Mouse (Mus musculus): Measurements from ENCODE around the gene Irs1. TPM values are rescaled to one million over a fixed set of nuclear protein-coding genes. Genes with fewer than 3 reads are reported as not detected.

Gene Irs1
- polyA plus RNA-seq, 1 experiment from 2014 or later: 3.8 TPM

DNA sequence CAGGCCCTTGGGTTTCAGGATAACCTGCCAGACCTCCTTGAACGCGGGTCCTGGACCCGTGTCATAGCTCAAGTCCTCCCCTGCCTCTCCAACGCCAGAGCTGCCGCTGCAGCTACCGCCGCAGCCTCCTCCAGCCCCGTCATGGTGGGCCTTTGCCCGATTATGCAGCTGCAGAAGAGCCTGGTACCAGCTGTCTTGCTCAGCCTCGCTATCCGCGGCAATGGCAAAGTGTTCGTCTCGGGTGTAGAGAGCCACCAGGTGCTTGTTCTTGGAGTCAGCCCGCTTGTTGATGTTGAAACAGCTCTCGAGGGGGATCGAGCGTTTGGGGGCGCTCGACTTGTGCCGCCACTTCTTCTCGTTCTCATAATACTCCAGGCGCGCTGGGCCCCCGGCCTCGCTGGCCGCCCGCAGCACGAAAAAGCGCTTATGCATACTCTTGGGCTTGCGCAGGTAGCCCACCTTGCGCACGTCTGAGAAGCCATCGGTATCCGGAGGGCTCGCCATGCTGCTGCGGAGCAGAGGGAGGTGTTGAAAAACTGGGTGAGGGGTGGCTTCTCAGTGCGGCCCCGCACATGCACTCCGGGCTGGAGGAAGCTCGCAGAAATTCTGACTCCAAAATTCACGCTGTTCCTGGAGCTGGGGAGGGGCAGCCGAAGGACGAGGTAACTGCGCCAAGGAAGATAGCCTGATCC lies 1.1 kb downstream of the Irs1 start:
- Histone ChIP-seq H3K4me2 (replicated peaks; ENCODE audit: low read depth, low read length) (peak overlapping the region; percentile 48), H3K27ac (ENCODE audit: low read depth, low read length) (peak overlapping the region; percentile 81), H3K4me1 (ENCODE audit: control insufficient read depth, insufficient read depth, low read length) (peaks cover 31% of the 10 kb centered on the region), H3K9ac (ENCODE audit: low read depth, low read length) (peak overlapping the region; percentile 68), H3K4me3 (ENCODE audit: low read length) (peak overlapping the region; percentile 46), H3K27me3 (ENCODE audit: control insufficient read depth, insufficient read depth, low read length) (no peaks in the 10 kb centered on the region), H3K9me3 (ENCODE audit: control insufficient read depth, low read length) (no peaks in the 10 kb centered on the region), H3K36me3 (ENCODE audit: control insufficient read depth, insufficient read depth, low read length) (peaks cover 10% of the 10 kb centered on the region; the same call in 1 of the 2 replicates)
- WGBS: under 1% methylated on average over 45 of the region's 45 CpGs
- ATAC-seq (ENCODE audit: low FRiP score, low TSS enrichment): peak; percentile 2; the same call in 1 of the 2 replicates

DNA sequence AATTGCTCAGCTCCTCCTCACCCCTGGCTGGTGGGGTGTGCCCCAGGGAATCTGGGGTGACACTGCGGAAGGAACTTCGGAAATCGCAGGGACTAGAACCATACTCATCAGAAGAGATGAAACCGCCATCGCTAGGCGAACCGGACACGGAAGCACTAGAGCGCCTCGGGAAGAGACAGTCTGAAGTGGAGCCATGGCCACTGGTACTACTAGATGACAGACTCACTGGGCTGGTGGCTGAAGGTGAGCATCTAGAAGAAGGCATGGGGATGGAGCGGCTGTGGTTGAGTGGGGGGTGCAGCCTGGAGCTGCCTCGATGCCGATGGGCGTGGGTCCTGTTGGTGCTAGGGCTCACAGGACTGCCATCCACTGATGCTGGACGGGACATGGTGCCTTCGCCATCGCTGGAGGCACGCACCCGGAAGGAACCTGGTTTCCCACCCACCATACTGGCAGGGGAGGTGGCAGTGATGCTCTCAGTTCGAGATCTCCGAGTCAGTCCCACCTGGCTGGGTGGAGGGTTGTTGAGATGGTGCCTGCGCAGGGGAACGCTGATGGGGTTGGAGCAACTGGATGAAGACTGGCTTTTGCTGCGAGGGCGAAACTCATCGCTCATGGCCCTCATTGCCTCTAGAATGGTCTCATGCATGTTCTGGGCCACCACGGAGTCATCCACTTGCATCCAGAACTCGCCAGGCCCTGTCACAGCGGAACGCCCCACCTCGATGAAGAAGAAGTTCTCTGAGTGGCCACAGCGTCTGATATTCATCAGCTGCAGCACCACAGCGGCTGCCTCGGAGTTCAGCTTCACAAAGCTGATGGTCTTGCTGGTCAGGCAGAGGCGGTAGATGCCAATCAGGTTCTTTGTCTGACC lies 1.9 kb downstream of the Irs1 start:
- H3K36me3 ChIP-seq (ENCODE audit: control insufficient read depth, insufficient read depth, low read length): peaks cover 10% of the 10 kb centered on the region; the same call in 1 of the 2 replicates
- H3K9ac ChIP-seq (ENCODE audit: low read depth, low read length): peak overlapping the region; percentile 68
- no peaks in the 10 kb centered on the region for H3K27me3 ChIP-seq (ENCODE audit: control insufficient read depth, insufficient read depth, low read length)
- peak overlapping the region; percentile 46 for H3K4me3 ChIP-seq (ENCODE audit: low read length)
- WGBS: 71% methylated on average over 35 of the region's 35 CpGs
- no peak for ATAC-seq (ENCODE audit: low FRiP score, low TSS enrichment)
- peak overlapping the region; percentile 81; the same call in 1 of the 2 replicates for H3K27ac ChIP-seq (ENCODE audit: low read depth, low read length)
- peaks cover 31% of the 10 kb centered on the region for H3K4me1 ChIP-seq (ENCODE audit: control insufficient read depth, insufficient read depth, low read length)
- H3K9me3 ChIP-seq (ENCODE audit: control insufficient read depth, low read length): no peaks in the 10 kb centered on the region
- H3K4me2 ChIP-seq (replicated peaks; ENCODE audit: low read depth, low read length): peak overlapping the region; percentile 48

DNA sequence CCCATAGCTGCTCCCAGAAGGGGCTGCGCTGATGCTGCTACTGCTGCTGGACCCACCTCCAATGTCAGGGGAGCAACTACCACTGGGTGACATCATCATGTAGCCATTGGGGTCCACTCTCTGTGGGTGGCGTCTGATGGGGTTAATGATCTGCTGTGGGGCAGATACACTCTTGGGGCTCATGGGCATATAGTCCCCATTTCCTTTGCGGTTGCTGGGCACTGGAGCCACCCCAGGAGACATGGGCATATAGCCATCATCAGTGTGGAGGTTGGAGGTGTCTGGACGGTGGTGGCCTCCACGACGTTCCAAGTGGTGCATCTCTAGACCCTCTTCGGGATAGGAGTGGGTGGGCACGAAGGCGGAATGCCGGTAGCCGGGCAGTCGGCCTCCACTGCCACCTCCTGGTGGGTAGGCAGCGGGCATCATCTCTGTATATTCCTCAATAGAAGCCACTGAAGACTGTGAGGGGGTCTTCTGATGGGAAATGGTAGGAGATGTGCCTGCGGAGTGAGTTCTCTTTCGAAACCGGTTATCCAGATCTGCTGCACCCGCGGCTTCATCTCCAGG lies 2.7 kb downstream of the Irs1 start:
- peaks cover 31% of the 10 kb centered on the region for H3K4me1 ChIP-seq (ENCODE audit: control insufficient read depth, insufficient read depth, low read length)

DNA sequence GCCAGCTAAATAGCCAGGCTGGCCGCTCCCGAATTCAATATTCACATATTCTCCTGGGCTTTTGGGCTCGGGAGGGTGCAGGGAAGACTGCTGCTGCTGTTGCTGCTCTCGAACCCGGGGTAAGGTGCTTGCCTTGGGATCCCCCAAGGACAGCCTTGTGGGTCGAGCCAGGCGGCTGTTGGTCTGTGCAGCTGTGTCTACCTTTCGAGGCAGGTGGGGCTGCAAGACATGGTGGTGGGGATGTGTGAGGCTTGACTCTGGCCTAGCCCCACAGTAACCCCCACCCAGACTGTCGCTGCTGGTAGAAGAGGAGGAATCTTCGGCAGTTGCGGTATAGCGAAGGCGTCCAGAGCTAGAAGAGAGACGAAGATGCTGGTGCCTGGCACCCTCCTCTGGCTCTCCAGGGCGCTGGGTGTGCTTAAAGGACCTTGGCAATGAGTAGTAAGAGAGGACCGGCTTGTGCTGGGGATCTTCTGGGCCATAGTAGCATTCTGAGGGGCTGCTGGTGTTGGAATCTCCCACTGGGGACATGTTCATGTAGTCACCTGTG lies 3.4 kb downstream of the Irs1 start:
- H3K4me3 ChIP-seq (ENCODE audit: low read length): peak overlapping the region; percentile 35; the same call in 1 of the 2 replicates
- WGBS: 94% methylated on average over 16 of the region's 16 CpGs
- H3K4me2 ChIP-seq (replicated peaks; ENCODE audit: low read depth, low read length): peak overlapping the region; percentile 56
- no peak for ATAC-seq (ENCODE audit: low FRiP score, low TSS enrichment)
- no peaks in the 10 kb centered on the region for H3K9me3 ChIP-seq (ENCODE audit: control insufficient read depth, low read length)
- H3K27me3 ChIP-seq (ENCODE audit: control insufficient read depth, insufficient read depth, low read length): no peaks in the 10 kb centered on the region
- peaks cover 31% of the 10 kb centered on the region for H3K4me1 ChIP-seq (ENCODE audit: control insufficient read depth, insufficient read depth, low read length)
- H3K27ac ChIP-seq (ENCODE audit: low read depth, low read length): no peak overlapping the region
- peaks cover 10% of the 10 kb centered on the region; the same call in 1 of the 2 replicates for H3K36me3 ChIP-seq (ENCODE audit: control insufficient read depth, insufficient read depth, low read length)
- no peak overlapping the region for H3K9ac ChIP-seq (ENCODE audit: low read depth, low read length)

More for the DNA sequence above, 2.7 kb downstream of the Irs1 start:
- Histone ChIP-seq H3K9ac (ENCODE audit: low read depth, low read length) (no peak overlapping the region), H3K9me3 (ENCODE audit: control insufficient read depth, low read length) (no peaks in the 10 kb centered on the region), H3K4me2 (replicated peaks; ENCODE audit: low read depth, low read length) (no peak overlapping the region), H3K36me3 (ENCODE audit: control insufficient read depth, insufficient read depth, low read length) (peaks cover 10% of the 10 kb centered on the region; the same call in 1 of the 2 replicates), H3K27ac (ENCODE audit: low read depth, low read length) (no peak overlapping the region), H3K27me3 (ENCODE audit: control insufficient read depth, insufficient read depth, low read length) (no peaks in the 10 kb centered on the region), H3K4me3 (ENCODE audit: low read length) (no peak overlapping the region)
- no peak for ATAC-seq (ENCODE audit: low FRiP score, low TSS enrichment)
- 94% methylated on average over 18 of the region's 18 CpGs for whole genome bisulfite sequencing

DNA sequence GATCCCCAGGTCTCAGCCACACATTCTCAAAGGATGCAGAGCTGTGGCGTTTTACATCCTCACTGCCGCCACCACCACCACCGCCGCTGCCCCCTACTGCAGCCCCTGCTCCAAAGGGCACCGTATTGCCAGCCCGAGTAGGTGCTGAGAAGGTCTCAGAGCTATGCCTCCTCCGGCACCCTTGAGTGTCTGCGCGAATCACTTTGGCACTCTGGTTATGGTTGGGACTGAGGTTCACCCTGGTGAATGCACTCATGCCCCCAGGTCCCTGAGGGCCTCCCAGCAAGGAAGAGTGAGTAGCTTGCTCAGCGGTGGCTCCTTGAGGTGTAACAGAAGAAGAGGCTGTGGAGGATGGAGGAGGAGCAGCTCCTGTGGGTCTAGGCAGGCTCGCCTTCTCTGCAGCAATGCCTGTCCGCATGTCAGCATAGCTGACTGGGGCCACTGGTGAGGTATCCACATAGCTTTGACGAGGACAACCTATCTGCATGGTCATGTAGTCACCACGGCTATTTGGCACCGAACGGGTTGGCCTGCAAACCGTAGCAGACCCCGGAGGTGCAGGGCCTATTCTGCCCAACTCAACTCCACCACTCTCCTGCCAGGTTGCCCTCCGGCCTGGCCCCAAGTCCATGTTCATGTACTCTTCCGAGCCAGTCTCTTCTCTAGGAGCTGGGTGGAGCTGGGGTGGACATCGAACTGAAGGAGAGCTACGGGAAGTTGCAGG lies 4.0 kb downstream of the Irs1 start:
- ATAC-seq (ENCODE audit: low FRiP score, low TSS enrichment): no peak
- Histone ChIP-seq H3K36me3 (ENCODE audit: control insufficient read depth, insufficient read depth, low read length) (peaks cover 10% of the 10 kb centered on the region; the same call in 1 of the 2 replicates), H3K4me3 (ENCODE audit: low read length) (peak overlapping the region; percentile 35), H3K27me3 (ENCODE audit: control insufficient read depth, insufficient read depth, low read length) (no peaks in the 10 kb centered on the region), H3K27ac (ENCODE audit: low read depth, low read length) (no peak overlapping the region), H3K4me1 (ENCODE audit: control insufficient read depth, insufficient read depth, low read length) (peaks cover 26% of the 10 kb centered on the region), H3K9ac (ENCODE audit: low read depth, low read length) (peak overlapping the region; percentile 23; the same call in 1 of the 2 replicates), H3K9me3 (ENCODE audit: control insufficient read depth, low read length) (no peaks in the 10 kb centered on the region), H3K4me2 (replicated peaks; ENCODE audit: low read depth, low read length) (peak overlapping the region; percentile 56)
- 72% methylated on average over 22 of the region's 22 CpGs for WGBS

DNA sequence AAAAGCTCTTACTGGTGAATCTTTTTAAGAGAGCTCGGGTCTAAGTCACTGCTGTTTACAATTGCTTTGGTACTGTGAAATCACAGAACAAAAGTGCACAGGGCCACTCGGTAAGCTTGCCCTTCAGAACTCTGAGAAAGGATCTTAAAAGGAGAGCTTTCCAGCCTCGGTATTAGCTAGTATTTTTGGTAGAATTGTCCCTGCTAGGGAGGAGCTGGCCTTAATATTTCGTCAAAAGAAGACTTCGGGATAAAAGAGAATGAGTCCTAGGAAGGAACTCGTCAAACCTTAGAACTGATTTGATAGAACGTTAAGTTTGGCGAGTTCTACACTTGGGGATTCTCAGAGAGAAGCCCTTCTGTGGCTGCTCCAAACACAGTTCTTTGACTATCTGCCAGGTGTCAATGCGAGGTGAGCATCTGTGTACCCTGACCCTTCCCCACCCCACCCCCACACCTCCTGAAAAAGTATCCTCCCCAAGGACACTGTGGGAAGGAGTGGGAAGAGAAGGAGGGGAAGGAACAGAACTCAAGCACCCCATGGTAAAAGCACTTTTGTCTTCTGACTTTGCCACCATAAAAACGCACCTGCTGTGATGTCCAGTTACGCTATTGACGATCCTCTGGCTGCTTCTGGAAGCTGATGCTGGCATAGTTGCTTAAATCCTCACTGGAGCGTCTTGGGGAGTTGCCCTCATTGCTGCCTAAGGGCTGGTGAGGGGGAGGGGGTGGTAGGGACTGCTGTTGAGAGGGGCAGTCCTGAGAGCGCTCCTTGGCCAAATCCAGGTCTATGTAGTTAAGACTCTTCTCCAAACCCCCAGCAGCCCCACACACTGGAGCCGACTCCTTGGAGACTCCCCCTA lies 4.8 kb downstream of the Irs1 start:
- WGBS: 28% methylated on average over 15 of the region's 15 CpGs
- peak overlapping the region; percentile 35 for H3K4me3 ChIP-seq (ENCODE audit: low read length)
- H3K27me3 ChIP-seq (ENCODE audit: control insufficient read depth, insufficient read depth, low read length): no peaks in the 10 kb centered on the region
- H3K27ac ChIP-seq (ENCODE audit: low read depth, low read length): no peak overlapping the region
- H3K9me3 ChIP-seq (ENCODE audit: control insufficient read depth, low read length): no peaks in the 10 kb centered on the region
- H3K4me2 ChIP-seq (replicated peaks; ENCODE audit: low read depth, low read length): peak overlapping the region; percentile 56
- no peak for ATAC-seq (ENCODE audit: low FRiP score, low TSS enrichment)
- H3K4me1 ChIP-seq (ENCODE audit: control insufficient read depth, insufficient read depth, low read length): peaks cover 24% of the 10 kb centered on the region
- H3K9ac ChIP-seq (ENCODE audit: low read depth, low read length): peak overlapping the region; percentile 51
- peaks cover 10% of the 10 kb centered on the region; the same call in 1 of the 2 replicates for H3K36me3 ChIP-seq (ENCODE audit: control insufficient read depth, insufficient read depth, low read length)

DNA sequence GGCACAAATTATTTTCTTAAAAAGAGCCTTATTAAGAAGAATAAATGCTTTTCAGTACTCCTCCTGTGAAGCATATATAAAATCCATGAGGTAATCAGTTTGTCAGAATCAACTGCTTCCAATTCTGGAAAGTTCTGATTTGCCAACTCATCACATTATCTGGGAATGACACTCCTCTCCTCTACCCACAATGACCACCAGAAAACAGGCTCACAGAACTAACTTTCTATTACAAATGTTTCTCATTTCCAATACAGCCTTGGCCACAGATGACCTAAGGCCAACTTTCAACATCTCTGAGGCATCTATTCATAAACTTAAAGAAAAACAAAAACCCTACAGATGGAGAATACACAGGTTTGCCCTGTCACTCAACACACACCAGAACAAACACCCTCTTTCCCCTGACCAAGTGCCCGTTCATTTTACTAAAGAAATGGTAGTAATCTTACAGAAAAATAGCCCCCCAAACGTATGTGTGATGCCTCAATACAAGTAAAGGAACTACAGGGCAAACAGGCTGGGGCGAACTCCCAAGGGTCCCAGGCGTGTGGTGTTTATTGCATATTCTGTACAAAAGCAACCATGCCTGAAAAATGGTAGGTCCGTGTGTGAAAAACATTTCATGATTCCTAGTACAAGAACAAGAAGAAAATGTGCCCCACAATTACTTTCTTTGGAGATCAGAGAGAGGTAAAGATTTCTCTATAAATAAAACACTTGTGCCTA lies 5.6 kb downstream of the Irs1 start:
- no peak overlapping the region for H3K27ac ChIP-seq (ENCODE audit: low read depth, low read length)
- peak overlapping the region; percentile 56 for H3K4me2 ChIP-seq (replicated peaks; ENCODE audit: low read depth, low read length)
- peaks cover 10% of the 10 kb centered on the region; the same call in 1 of the 2 replicates for H3K36me3 ChIP-seq (ENCODE audit: control insufficient read depth, insufficient read depth, low read length)
- ATAC-seq (ENCODE audit: low FRiP score, low TSS enrichment): no peak
- 40% methylated on average over 5 of the region's 5 CpGs for WGBS
- H3K4me1 ChIP-seq (ENCODE audit: control insufficient read depth, insufficient read depth, low read length): peaks cover 24% of the 10 kb centered on the region
- H3K9me3 ChIP-seq (ENCODE audit: control insufficient read depth, low read length): no peaks in the 10 kb centered on the region
- peak overlapping the region; percentile 51; the same call in 1 of the 2 replicates for H3K9ac ChIP-seq (ENCODE audit: low read depth, low read length)
- H3K27me3 ChIP-seq (ENCODE audit: control insufficient read depth, insufficient read depth, low read length): no peaks in the 10 kb centered on the region
- peak overlapping the region; percentile 35 for H3K4me3 ChIP-seq (ENCODE audit: low read length)

All from kidney, embryonic 14.5 days (tissue).